Mouse (Mus musculus) heart, embryonic 14.5 days (tissue): ENCODE results near the gene Crtc2. TPM values are rescaled to one million over a fixed set of nuclear protein-coding genes. Genes with fewer than 3 reads are reported as not detected.
A peak's percentile ranks its signal among the peaks of the same experiment; 100 is the strongest.
"Not testable (repeated sequence)": the region's sequence is repeated elsewhere in the genome, so short reads cannot be mapped to it uniquely, and the experiment has no call there.

Source experiments
- ATAC-seq: fragments of 200-750 bp; cut with Nextera tagmentation; 2 replicates; pipeline ENCODE4 v1.8.0; 2017; ENCODE audit warnings: low read depth, moderate TSS enrichment; ENCODE audit not compliant: insufficient number of reproducible peaks, insufficient read depth, low FRiP score
- H3K27ac ChIP-seq, 2 experiments: fragments of 200-500 bp in 1 of 2; fragments of 300-500 bp in 1 of 2; sonication (generic) in 1 of 2; replicated peaks in 1 of 2; 2 replicates each; pipeline ENCODE4 v1.5.1; 2012 to 2014; ENCODE audit warnings: low read depth in 2 of 2, low read length in 2 of 2, control low read depth in 1 of 2, mild to moderate bottlenecking in 1 of 2, mixed read lengths in 1 of 2; ENCODE audit not compliant: control insufficient read depth in 1 of 2, insufficient read depth in 1 of 2
- H3K27me3 ChIP-seq: fragments of 300-500 bp; sonication (generic); 2 replicates; pipeline ENCODE4 v1.6.1; 2014; ENCODE audit warnings: mild to moderate bottlenecking, low read length, control low read depth; ENCODE audit not compliant: control insufficient read depth, insufficient read depth
- H3K36me3 ChIP-seq: fragments of 300-500 bp; sonication (generic); 2 replicates; pipeline ENCODE4 v1.6.1; 2014; ENCODE audit warnings: mild to moderate bottlenecking, control low read depth, low read length, mixed read lengths; ENCODE audit not compliant: control insufficient read depth, insufficient read depth
- H3K4me1 ChIP-seq, 2 experiments: fragments of 200-500 bp in 1 of 2; fragments of 300-500 bp in 1 of 2; sonication (generic) in 1 of 2; 2 replicates each; pipeline ENCODE4 v1.6.1; 2012 to 2014; ENCODE audit warnings: low read length in 2 of 2, control low read depth in 1 of 2, mixed read lengths in 1 of 2; ENCODE audit not compliant: control insufficient read depth in 2 of 2, insufficient read depth in 2 of 2
- H3K4me2 ChIP-seq: fragments of 300-500 bp; sonication (generic); 2 replicates; pipeline ENCODE4 v1.6.1; 2014; ENCODE audit warnings: mild to moderate bottlenecking, low read length
- H3K4me3 ChIP-seq, 2 experiments: fragments of 200-500 bp in 1 of 2; fragments of 300-500 bp in 1 of 2; sonication (generic) in 1 of 2; 2 replicates each; pipeline ENCODE4 v1.5.1; 2012 to 2014; ENCODE audit warnings: low read length in 2 of 2, mild to moderate bottlenecking in 2 of 2, control low read depth in 1 of 2, low read depth in 1 of 2, moderate library complexity in 1 of 2; ENCODE audit not compliant: control insufficient read depth in 1 of 2, insufficient read depth in 1 of 2
- H3K9ac ChIP-seq: fragments of 300-500 bp; sonication (generic); 2 replicates; pipeline ENCODE4 v1.6.1; 2014; ENCODE audit warnings: mild to moderate bottlenecking, low read length
- H3K9me3 ChIP-seq: fragments of 300-500 bp; sonication (generic); 2 replicates; pipeline ENCODE4 v1.6.1; 2016; ENCODE audit warnings: low read length, control low read depth; ENCODE audit not compliant: control insufficient read depth
- WGBS: fragments of 180-500 bp; shearing (Covaris S2); extraction: QIAGEN DNeasy Blood & Tissue Kit; methylation state at CpG from one replicate; pipeline ENCODE4 v1.1.7; 2014; 5-methylcytosine and 5-hydroxymethylcytosine counted together
- polyA plus RNA-seq: library from polyadenylated mRNA; unstranded; fragments of >200 nt; fragmentation: Nextera tagmentation; extraction: Ambion mirVana; gene quantifications from 2 replicates; pipeline ENCODE4 v1.2.1, GENCODE M21; 2014

The Crtc2 gene
- polyA plus RNA-seq, 1 experiment from 2014 or later: 7.5 TPM

DNA sequence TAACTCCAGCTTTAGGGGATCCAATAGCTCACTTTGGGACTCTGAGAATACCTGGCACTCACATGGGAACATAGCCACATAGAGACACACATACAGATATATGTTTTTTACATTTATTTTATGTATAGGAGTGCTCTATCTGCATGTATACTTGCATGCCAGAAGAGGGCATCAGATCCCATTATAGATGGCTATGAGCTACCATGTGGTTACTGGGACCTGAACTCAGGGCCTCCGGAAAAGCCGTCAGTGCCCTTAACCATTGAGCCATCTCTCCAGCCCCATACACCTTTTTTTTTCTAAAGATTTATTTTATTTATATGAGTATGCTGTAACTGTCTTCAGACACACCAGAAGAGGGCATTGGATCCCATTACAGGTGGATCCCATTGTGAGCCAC is 30.2 kb downstream of the Crtc2 start:
- no peak overlapping the region for H3K4me2 ChIP-seq
- no peak overlapping the region for H3K9ac ChIP-seq
- no peak overlapping the region for H3K27ac ChIP-seq
- H3K4me3 ChIP-seq: no peak overlapping the region
- 99% methylated on average over 2 of the region's 2 CpGs for WGBS
- H3K36me3 ChIP-seq: peaks cover 22% of the 10 kb centered on the region
- H3K4me1 ChIP-seq: no peaks in the 10 kb centered on the region
- no peak for ATAC-seq
- H3K27me3 ChIP-seq: no peaks in the 10 kb centered on the region
- H3K9me3 ChIP-seq: no peaks in the 10 kb centered on the region

DNA sequence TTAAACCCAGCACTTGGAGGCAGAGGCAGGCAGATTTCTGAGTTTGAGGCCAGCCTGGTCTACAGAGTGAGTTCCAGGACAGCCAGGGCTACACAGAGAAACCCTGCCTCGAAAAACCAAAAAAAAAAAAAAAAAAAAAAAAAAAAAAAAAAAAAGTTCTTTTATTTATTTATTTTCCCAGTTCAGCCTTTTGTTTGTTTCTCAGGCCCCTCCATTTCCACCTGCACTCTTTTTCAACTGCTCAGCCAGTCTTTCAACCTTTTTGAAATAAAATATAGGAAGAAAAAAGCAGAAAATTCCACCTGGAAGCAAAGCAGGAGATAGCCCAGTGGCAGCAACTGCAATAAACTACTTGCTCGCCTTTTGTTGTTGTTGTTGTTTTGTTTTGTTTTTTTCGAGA is 35.4 kb downstream of the Crtc2 start:
- H3K4me3 ChIP-seq, H3K4me1 ChIP-seq, H3K9ac ChIP-seq, H3K27ac ChIP-seq, ATAC-seq, H3K4me2 ChIP-seq, H3K9me3 ChIP-seq, H3K27me3 ChIP-seq, H3K36me3 ChIP-seq: not testable (repeated sequence)
- 62% methylated on average over 3 of the region's 3 CpGs for WGBS

DNA sequence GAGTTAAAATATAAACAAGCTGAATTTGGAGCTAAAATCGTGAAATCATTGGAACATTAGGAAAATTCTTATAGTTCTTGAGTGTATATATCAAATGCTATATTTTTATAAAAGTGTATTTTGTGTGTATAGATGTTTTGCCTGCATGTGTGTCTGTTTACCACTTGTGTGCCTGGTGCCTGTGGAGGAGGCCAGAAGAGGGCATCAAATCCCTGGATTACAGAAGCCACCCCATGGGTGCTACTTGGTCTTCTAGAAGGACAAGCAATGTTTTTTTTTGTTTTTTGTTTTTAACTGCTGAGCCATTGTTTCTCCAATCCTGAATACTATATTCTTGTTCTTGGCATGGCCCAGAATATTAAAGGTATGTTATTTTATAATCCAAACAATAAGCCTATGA is 36.6 kb downstream of the Crtc2 start:
- H3K9me3 ChIP-seq: no peaks in the 10 kb centered on the region
- no peak overlapping the region for H3K9ac ChIP-seq
- WGBS: 80% methylated on average over 1 of the region's 1 CpGs
- H3K36me3 ChIP-seq: no peaks in the 10 kb centered on the region
- no peak overlapping the region for H3K4me3 ChIP-seq
- H3K27ac ChIP-seq: no peak overlapping the region
- no peak overlapping the region for H3K4me2 ChIP-seq
- ATAC-seq: no peak
- no peaks in the 10 kb centered on the region for H3K27me3 ChIP-seq
- H3K4me1 ChIP-seq: peaks cover 0 to 16% of the 10 kb centered on the region in 2 experiments; a peak in 2 of 4 replicates

DNA sequence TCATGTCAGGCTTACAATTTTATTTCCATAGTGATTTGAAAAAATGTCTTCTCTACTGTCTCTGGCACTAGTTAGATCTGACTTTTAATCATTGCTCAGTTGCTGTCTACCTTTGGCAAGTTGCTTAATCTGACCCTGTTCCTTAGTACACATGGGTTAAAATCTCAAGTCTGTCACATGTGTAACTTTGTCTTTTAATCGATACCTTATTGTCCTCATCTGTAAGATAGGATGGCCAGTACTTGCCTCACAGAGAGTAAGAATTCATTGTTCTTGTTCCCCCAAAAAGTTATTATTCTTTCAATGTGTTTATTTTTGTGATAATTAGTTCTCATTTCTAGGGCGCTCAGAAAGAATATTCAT is 38.0 kb downstream of the Crtc2 start:
- Histone ChIP-seq H3K4me3 (peak overlapping the region in 1 of 2 experiments; percentile 62; a peak in 3 of 4 replicates), H3K4me1 (peaks cover 0 to 17% of the 10 kb centered on the region in 2 experiments; a peak in 2 of 4 replicates), H3K9me3 (no peaks in the 10 kb centered on the region), H3K36me3 (peaks cover 3% of the 10 kb centered on the region; the same call in 1 of the 2 replicates), H3K9ac (peak overlapping the region; percentile 89), H3K27ac (peak overlapping the region; percentile 94 to 95; a peak in 3 of 4 replicates), H3K27me3 (no peaks in the 10 kb centered on the region), H3K4me2 (peak overlapping the region; percentile 70)
- ATAC-seq: no peak
- WGBS: 42% methylated on average over 2 of the region's 2 CpGs

DNA sequence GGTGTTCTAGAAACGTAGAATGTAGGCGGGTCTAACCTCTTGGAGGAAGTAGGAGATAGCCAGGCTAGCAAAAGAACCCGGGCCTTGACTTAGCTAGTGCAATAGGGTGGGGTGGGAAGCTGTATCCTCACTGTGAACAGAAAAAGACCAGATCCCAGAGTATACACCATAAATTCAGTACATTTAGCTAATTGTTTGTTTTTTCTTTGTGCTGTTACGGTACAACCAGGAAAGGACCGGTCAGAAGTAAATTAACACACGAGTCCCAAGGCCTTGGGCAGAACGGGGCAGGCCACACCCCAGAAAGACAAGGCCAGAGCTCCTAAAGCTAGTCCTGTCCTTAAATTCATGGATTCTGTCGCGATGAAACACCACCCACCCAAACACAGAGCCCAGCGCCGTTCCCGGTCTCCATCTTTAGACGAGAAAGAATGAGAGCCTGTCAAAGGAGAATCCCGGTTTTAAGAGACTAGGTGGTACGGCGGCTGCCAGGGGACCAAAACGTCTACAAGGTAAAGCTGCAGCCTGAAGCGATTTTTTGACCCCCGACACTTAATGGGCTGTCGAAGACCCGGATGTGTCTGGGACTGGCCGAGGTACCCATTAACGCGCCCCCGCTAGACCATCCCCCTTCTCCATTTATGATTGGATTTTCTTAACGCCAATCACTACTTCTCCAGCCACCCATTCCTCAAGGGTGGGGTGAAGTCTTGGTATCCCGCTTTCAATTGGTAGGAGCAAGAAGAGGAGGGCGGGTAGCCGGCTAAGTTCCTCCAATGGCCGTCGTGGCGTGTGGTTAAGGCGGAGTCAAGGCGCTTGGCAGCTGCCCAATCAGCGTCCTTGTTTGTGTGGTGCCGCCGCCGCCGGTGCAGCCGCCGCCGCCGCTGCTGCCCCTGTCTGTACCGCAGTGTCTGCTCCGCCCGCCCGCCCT is 38.6 kb downstream of the Crtc2 start, which contains the start of gene Gatad2b:
Gene Gatad2b, plus strand, starts transcription at position 834 of the 931 bp plus-strand sequence.
- WGBS: under 1% methylated on average over 47 of the region's 47 CpGs
- Histone ChIP-seq H3K36me3 (peaks cover 3% of the 10 kb centered on the region; the same call in 1 of the 2 replicates), H3K4me3 (peak within 1 kb of the TSS; percentile 75 to 99), H3K9ac (peak within 1 kb of the TSS; percentile 89), H3K27ac (peak within 1 kb of the TSS; percentile 95 to 96), H3K27me3 (no peaks in the 10 kb centered on the region), H3K9me3 (no peaks in the 10 kb centered on the region), H3K4me1 (peaks cover 0 to 17% of the 10 kb centered on the region in 2 experiments; a peak in 2 of 4 replicates), H3K4me2 (peak within 1 kb of the TSS; percentile 94)
- peak; percentile 97 for ATAC-seq

DNA sequence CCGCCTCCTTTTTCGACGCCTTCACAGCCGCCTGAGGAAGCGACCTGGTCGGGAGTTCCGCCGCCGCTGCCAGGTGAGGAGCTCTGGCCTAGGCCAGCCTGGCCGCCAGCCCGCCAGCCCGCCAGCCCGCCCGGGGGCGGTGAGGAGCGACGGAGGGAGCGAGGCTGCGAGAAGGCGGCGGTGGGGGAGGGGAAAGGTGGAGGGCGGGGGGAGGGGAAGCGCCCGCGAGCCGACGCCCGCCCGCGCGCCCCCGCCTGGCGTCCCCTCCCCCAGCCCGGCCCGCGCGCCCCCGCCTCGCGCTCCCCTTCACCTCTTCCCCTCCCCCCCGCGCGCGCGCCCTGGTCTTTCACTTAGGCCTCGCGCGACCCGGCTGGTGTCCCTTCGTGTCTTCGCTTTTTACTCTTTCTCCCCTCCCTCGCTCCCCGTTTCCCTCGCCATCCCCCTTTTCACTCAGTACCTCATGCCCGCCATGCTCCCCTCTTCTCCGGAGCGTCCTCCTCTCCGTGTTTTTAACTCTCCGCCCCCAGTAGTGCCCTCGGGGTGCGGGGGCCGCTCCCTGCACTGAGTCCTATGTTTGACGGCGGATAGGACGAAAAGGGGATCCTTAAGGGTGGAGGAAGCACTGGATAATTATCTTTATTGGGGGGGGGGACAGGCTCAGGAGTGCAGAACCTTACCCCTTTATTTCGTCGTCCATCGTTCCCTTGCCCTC is 39.5 kb downstream of the Crtc2 start:
- Histone ChIP-seq H3K27ac (peak overlapping the region; percentile 95 to 96), H3K27me3 (no peaks in the 10 kb centered on the region), H3K9me3 (no peaks in the 10 kb centered on the region), H3K9ac (peak overlapping the region; percentile 89), H3K4me3 (peak overlapping the region; percentile 75 to 99), H3K36me3 (peaks cover 3% of the 10 kb centered on the region; the same call in 1 of the 2 replicates), H3K4me2 (peak overlapping the region; percentile 94), H3K4me1 (peaks cover 0 to 17% of the 10 kb centered on the region in 2 experiments; a peak in 2 of 4 replicates)
- ATAC-seq: peak; percentile 31
- WGBS: under 1% methylated on average over 18 of the region's 68 CpGs

DNA sequence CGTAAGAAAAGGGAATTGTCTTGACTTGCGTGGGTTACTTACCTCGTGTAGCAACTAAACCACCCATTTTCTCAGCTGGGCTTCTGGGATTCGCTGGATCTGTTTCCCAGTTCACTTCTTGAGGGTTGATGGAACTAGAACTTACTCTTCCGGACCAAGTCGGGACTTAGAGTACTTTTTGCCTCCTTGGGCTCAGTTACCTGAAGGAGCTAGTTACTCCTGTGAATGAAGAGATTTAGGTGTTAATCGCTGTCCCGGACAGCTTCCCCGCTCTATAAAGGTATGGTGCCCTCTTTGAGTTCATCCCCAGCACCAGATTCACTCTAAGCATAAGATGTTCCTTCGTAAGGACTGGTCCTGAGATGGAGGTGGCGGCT is 40.1 kb downstream of the Crtc2 start:
- WGBS: 2% methylated on average over 11 of the region's 11 CpGs
- Histone ChIP-seq H3K4me1 (peaks cover 0 to 17% of the 10 kb centered on the region in 2 experiments; a peak in 2 of 4 replicates), H3K9me3 (no peaks in the 10 kb centered on the region), H3K4me3 (peak overlapping the region; percentile 75 to 99), H3K9ac (peak overlapping the region; percentile 89), H3K27ac (peak overlapping the region; percentile 88 to 96; a peak in 3 of 4 replicates), H3K27me3 (no peaks in the 10 kb centered on the region), H3K4me2 (peak overlapping the region; percentile 94), H3K36me3 (peaks cover 3% of the 10 kb centered on the region; the same call in 1 of the 2 replicates)
- ATAC-seq: no peak
